Mouse (Mus musculus): ENCODE measurements around the gene Zdhhc1. TPM values are rescaled to one million over a fixed set of nuclear protein-coding genes. Genes with fewer than 3 reads are reported as not detected.

The Zdhhc1 gene
- polyA plus RNA-seq, 1 experiment from 2014 or later, result 8.9 TPM

GRCm38 (mm10) chr8:105437078-105437748, 59.5 kb downstream of the Zdhhc1 start:
- no peak overlapping the region for H3K9ac ChIP-seq (ENCODE audit: low read depth, low read length)
- H3K36me3 ChIP-seq (ENCODE audit: control insufficient read depth, insufficient read depth, low read length), result no peaks in the 10 kb centered on the region
- 71% methylated on average over 5 of the region's 5 CpGs for WGBS
- peaks cover 19% of the 10 kb centered on the region for H3K27me3 ChIP-seq (replicated peaks; ENCODE audit: control insufficient read depth, insufficient read depth, low read length)
- no peaks in the 10 kb centered on the region for H3K9me3 ChIP-seq (ENCODE audit: control insufficient read depth, low read length)
- DNase-seq (ENCODE audit: low spot score), result no peak
- no peak for ATAC-seq (replicated peaks; ENCODE audit: low FRiP score)
- no peak overlapping the region for H3K4me2 ChIP-seq
- no peaks in the 10 kb centered on the region for H3K4me1 ChIP-seq (replicated peaks; ENCODE audit: control insufficient read depth, insufficient read depth, low read length)
- no peak overlapping the region for H3K27ac ChIP-seq (ENCODE audit: low read depth, low read length)
- no peak overlapping the region for H3K4me3 ChIP-seq (ENCODE audit: low read depth, low read length)

DNA sequence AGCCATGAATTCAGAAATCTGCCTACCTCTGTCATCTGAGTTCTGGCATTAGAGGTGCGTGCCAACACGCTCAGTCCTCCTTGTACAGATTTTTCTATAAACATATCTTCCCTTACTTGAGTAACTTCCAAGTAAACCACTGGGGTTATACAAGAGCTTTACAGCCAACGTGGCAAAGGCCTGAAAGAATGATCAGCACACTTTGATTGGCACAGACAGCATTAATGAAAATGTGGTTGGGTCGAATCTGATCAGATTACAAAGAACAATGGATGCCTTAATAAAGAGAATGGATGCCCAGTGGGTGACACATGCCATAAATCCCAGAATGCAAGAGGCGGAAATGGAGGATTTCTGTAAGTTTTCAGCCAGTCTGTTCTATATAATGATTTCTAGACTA, 60.5 kb downstream of the Zdhhc1 start:
- DNase-seq (ENCODE audit: low spot score), result no peak
- Histone ChIP-seq H3K27me3 (replicated peaks; ENCODE audit: control insufficient read depth, insufficient read depth, low read length) (peaks cover 19% of the 10 kb centered on the region), H3K27ac (ENCODE audit: low read depth, low read length) (no peak overlapping the region), H3K9ac (ENCODE audit: low read depth, low read length) (no peak overlapping the region), H3K4me3 (ENCODE audit: low read depth, low read length) (no peak overlapping the region), H3K36me3 (ENCODE audit: control insufficient read depth, insufficient read depth, low read length) (no peaks in the 10 kb centered on the region), H3K9me3 (ENCODE audit: control insufficient read depth, low read length) (no peaks in the 10 kb centered on the region), H3K4me2 (no peak overlapping the region), H3K4me1 (replicated peaks; ENCODE audit: control insufficient read depth, insufficient read depth, low read length) (no peaks in the 10 kb centered on the region)
- no peak for ATAC-seq (replicated peaks; ENCODE audit: low FRiP score)
- WGBS, result 71% methylated on average over 5 of the region's 5 CpGs

DNA sequence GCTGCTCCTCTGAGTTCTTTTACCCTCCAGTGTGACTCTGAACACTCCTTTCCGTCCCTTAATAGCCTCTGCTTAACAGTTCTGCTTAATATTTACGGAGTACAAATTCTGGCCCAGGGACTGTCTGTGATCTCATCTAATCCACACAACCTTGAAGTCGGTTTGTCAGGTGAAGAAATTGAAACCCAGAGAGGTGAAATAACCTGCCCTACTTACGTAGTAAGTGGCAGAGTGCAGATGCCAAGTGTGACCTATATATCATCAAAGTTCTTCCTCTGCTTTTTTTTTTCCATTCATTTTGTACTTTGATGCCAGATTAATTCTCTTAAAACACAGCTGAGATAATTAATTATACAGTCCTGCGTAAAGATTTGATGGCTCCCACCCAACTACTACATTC, 62.6 kb downstream of the Zdhhc1 start:
- ATAC-seq (replicated peaks; ENCODE audit: low FRiP score) (no peak), DNase-seq (ENCODE audit: low spot score) (no peak)
- Histone ChIP-seq H3K4me3 (ENCODE audit: low read depth, low read length) (no peak overlapping the region), H3K9ac (ENCODE audit: low read depth, low read length) (no peak overlapping the region), H3K27ac (ENCODE audit: low read depth, low read length) (no peak overlapping the region), H3K9me3 (ENCODE audit: control insufficient read depth, low read length) (no peaks in the 10 kb centered on the region), H3K27me3 (replicated peaks; ENCODE audit: control insufficient read depth, insufficient read depth, low read length) (peaks cover 19% of the 10 kb centered on the region), H3K4me1 (replicated peaks; ENCODE audit: control insufficient read depth, insufficient read depth, low read length) (no peaks in the 10 kb centered on the region), H3K4me2 (no peak overlapping the region), H3K36me3 (ENCODE audit: control insufficient read depth, insufficient read depth, low read length) (no peaks in the 10 kb centered on the region)
- 70% methylated on average over 5 of the region's 5 CpGs for WGBS

- no peaks in the 10 kb centered on the region for H3K9me3 ChIP-seq (ENCODE audit: control insufficient read depth, low read length)
- no peak overlapping the region for H3K27ac ChIP-seq (ENCODE audit: low read depth, low read length)
- WGBS, result 56% methylated on average over 5 of the region's 5 CpGs
- H3K36me3 ChIP-seq (ENCODE audit: control insufficient read depth, insufficient read depth, low read length), result no peaks in the 10 kb centered on the region
- peaks cover 19% of the 10 kb centered on the region for H3K27me3 ChIP-seq (replicated peaks; ENCODE audit: control insufficient read depth, insufficient read depth, low read length)
- no peak overlapping the region for H3K4me2 ChIP-seq
- no peaks in the 10 kb centered on the region for H3K4me1 ChIP-seq (replicated peaks; ENCODE audit: control insufficient read depth, insufficient read depth, low read length)
- no peak overlapping the region for H3K9ac ChIP-seq (ENCODE audit: low read depth, low read length)
- DNase-seq (ENCODE audit: low spot score) (no peak), ATAC-seq (replicated peaks; ENCODE audit: low FRiP score) (no peak)
- H3K4me3 ChIP-seq (ENCODE audit: low read depth, low read length), result no peak overlapping the region
Measured at GRCm38 (mm10) chr8:105433511-105433910, 63.2 kb downstream of the Zdhhc1 start.

- 75% methylated on average over 6 of the region's 6 CpGs for WGBS
Measured at GRCm38 (mm10) chr8:105433021-105433420, 63.7 kb downstream of the Zdhhc1 start.

GRCm38 (mm10) chr8:105431743-105432515, 64.8 kb downstream of the Zdhhc1 start:
- Histone ChIP-seq H3K9me3 (ENCODE audit: control insufficient read depth, low read length) (no peaks in the 10 kb centered on the region), H3K4me1 (replicated peaks; ENCODE audit: control insufficient read depth, insufficient read depth, low read length) (no peaks in the 10 kb centered on the region), H3K36me3 (ENCODE audit: control insufficient read depth, insufficient read depth, low read length) (no peaks in the 10 kb centered on the region), H3K27ac (ENCODE audit: low read depth, low read length) (no peak overlapping the region), H3K4me3 (ENCODE audit: low read depth, low read length) (no peak overlapping the region), H3K4me2 (no peak overlapping the region), H3K9ac (ENCODE audit: low read depth, low read length) (no peak overlapping the region), H3K27me3 (replicated peaks; ENCODE audit: control insufficient read depth, insufficient read depth, low read length) (peaks cover 19% of the 10 kb centered on the region)
- DNase-seq (ENCODE audit: low spot score) (no peak), ATAC-seq (replicated peaks; ENCODE audit: low FRiP score) (no peak)
- 67% methylated on average over 7 of the region's 7 CpGs for WGBS

More at GRCm38 (mm10) chr8:105433021-105433420, 63.7 kb downstream of the Zdhhc1 start:
- no peak overlapping the region for H3K9ac ChIP-seq (ENCODE audit: low read depth, low read length)
- ATAC-seq (replicated peaks; ENCODE audit: low FRiP score) (no peak), DNase-seq (ENCODE audit: low spot score) (no peak)
- no peak overlapping the region for H3K4me2 ChIP-seq
- H3K4me1 ChIP-seq (replicated peaks; ENCODE audit: control insufficient read depth, insufficient read depth, low read length), result no peaks in the 10 kb centered on the region
- peaks cover 19% of the 10 kb centered on the region for H3K27me3 ChIP-seq (replicated peaks; ENCODE audit: control insufficient read depth, insufficient read depth, low read length)
- H3K4me3 ChIP-seq (ENCODE audit: low read depth, low read length), result no peak overlapping the region
- no peaks in the 10 kb centered on the region for H3K9me3 ChIP-seq (ENCODE audit: control insufficient read depth, low read length)
- H3K36me3 ChIP-seq (ENCODE audit: control insufficient read depth, insufficient read depth, low read length), result no peaks in the 10 kb centered on the region
- H3K27ac ChIP-seq (ENCODE audit: low read depth, low read length), result no peak overlapping the region

GRCm38 (mm10) chr8:105426878-105427277, 69.8 kb downstream of the Zdhhc1 start:
- 60% methylated on average over 6 of the region's 6 CpGs for WGBS
- Histone ChIP-seq H3K27ac (ENCODE audit: low read depth, low read length) (no peak overlapping the region), H3K9ac (ENCODE audit: low read depth, low read length) (no peak overlapping the region), H3K4me1 (replicated peaks; ENCODE audit: control insufficient read depth, insufficient read depth, low read length) (no peaks in the 10 kb centered on the region), H3K4me2 (no peak overlapping the region), H3K4me3 (ENCODE audit: low read depth, low read length) (no peak overlapping the region), H3K36me3 (ENCODE audit: control insufficient read depth, insufficient read depth, low read length) (no peaks in the 10 kb centered on the region), H3K9me3 (ENCODE audit: control insufficient read depth, low read length) (no peaks in the 10 kb centered on the region), H3K27me3 (replicated peaks; ENCODE audit: control insufficient read depth, insufficient read depth, low read length) (0 out of 2 replicates have a peak, but pooled peaks cover 2% of the 10 kb centered on the region)
- DNase-seq (ENCODE audit: low spot score) (no peak), ATAC-seq (replicated peaks; ENCODE audit: low FRiP score) (no peak)

All from liver, embryonic 11.5 days (tissue).